In genomic region chr9:103501861-103502364, GRCm38 (mm10) we compare ENCODE assay signal across 9 mouse cellular contexts. TPM values are rescaled to one million over a fixed set of nuclear protein-coding genes. Genes with fewer than 3 reads are reported as not detected.
DNase-seq lines count a peak whose midpoint lies in the region; ATAC-seq lines count a peak whose summit lies in the region.
"Had no signal": no experiment of that assay in that cellular context is flagged by ENCODE, and none has a peak within 500 bp of the region (broad histone marks: within the 10 kb centered on the region; RNA-seq: fewer than 3 reads in every experiment).

No protein-coding gene starts in this region.

- peak; percentile 74 for DNase-seq in MN1 (ENCODE audit: low spot score)
- peak; percentile 65 to 70 for DNase-seq in cerebellum, postnatal 25 days
- peak; percentile 68 to 74 for DNase-seq in left cerebral cortex, postnatal 36 days (ENCODE audit: low spot score in 2 of 2)
- peak; percentile 87 for DNase-seq in right cerebral cortex, adult 18-20 months
- no peak for DNase-seq in lung, postnatal 10 days
- no peak for DNase-seq in liver, embryonic 11.5 days (ENCODE audit: low spot score)
- DNase-seq in T-cell, adult 2 months (ENCODE audit: low spot score): no peak

- H3K4me2 ChIP-seq in hindbrain, embryonic 12.5 days (replicated peaks): peak overlapping the region; percentile 19; the same call in 1 of the 2 replicates
- H3K4me2 ChIP-seq in liver, embryonic 11.5 days: no peak overlapping the region

- H3K4me1 ChIP-seq in hindbrain, embryonic 12.5 days: peaks cover 34% of the 10 kb centered on the region
- H3K4me1 ChIP-seq in liver, embryonic 11.5 days (replicated peaks; ENCODE audit: control insufficient read depth, insufficient read depth, low read length): 0 out of 2 replicates have a peak, but pooled peaks cover 8% of the 10 kb centered on the region

- intact Hi-C loops in left cerebral cortex, postnatal 36 days (cut with DNase I): loop anchor here (5.0 kb wide), 1 partner anchor 45 kb away; no protein-coding TSS in a partner anchor

- ATAC-seq in hindbrain, embryonic 12.5 days (ENCODE audit: low FRiP score): peak; percentile 58
- ATAC-seq in liver, embryonic 11.5 days (replicated peaks; ENCODE audit: low FRiP score): no peak

- H3K4me3 ChIP-seq in hindbrain, embryonic 12.5 days: no peak overlapping the region
- no peak overlapping the region for H3K4me3 ChIP-seq in liver, embryonic 11.5 days (ENCODE audit: low read depth, low read length)

- H3K27ac ChIP-seq in hindbrain, embryonic 12.5 days: peak overlapping the region; percentile 45; the same call in 1 of the 2 replicates
- H3K27ac ChIP-seq in liver, embryonic 11.5 days (ENCODE audit: low read depth, low read length): no peak overlapping the region

- H3K27me3 ChIP-seq in hindbrain, embryonic 12.5 days: peaks cover 31% of the 10 kb centered on the region
- H3K27me3 ChIP-seq in liver, embryonic 11.5 days (replicated peaks; ENCODE audit: control insufficient read depth, insufficient read depth, low read length): no peaks in the 10 kb centered on the region

- WGBS in hindbrain, embryonic 12.5 days: 11% methylated on average over 14 of the region's 14 CpGs
- 35% methylated on average over 14 of the region's 14 CpGs for WGBS in liver, embryonic 11.5 days

- peak overlapping the region; percentile 25 for H3K9ac ChIP-seq in hindbrain, embryonic 12.5 days
- no peak overlapping the region for H3K9ac ChIP-seq in liver, embryonic 11.5 days (ENCODE audit: low read depth, low read length)

- no peaks in the 10 kb centered on the region for H3K9me3 ChIP-seq in hindbrain, embryonic 12.5 days (replicated peaks)
- H3K9me3 ChIP-seq in liver, embryonic 11.5 days (ENCODE audit: control insufficient read depth, low read length): no peaks in the 10 kb centered on the region; the same call in 1 of the 2 replicates

- 0 out of 2 replicates have a peak, but pooled peaks cover 7% of the 10 kb centered on the region for H3K36me3 ChIP-seq in hindbrain, embryonic 12.5 days
- no peaks in the 10 kb centered on the region for H3K36me3 ChIP-seq in liver, embryonic 11.5 days (ENCODE audit: control insufficient read depth, insufficient read depth, low read length)
- H3K36me3 ChIP-seq: G1E had no signal

RNA-seq across cellular contexts. Expression of gene Bfsp2, which starts 21.7 kb away (rescaled TPM):
- polyA plus RNA-seq in hindbrain, embryonic 12.5 days (2016; fragmentation: Nextera tagmentation; extraction: Ambion mirVana): 2.1 and 2.2 TPM in 2 replicates
- total RNA-seq in left cerebral cortex, postnatal 36 days (2021): 1 to 10 TPM; 3.5 to 4.3 TPM
- 0.42 and 0.55 TPM in 2 replicates for polyA plus RNA-seq in liver, embryonic 11.5 days (2014; fragmentation: Nextera tagmentation; extraction: Ambion mirVana)
- total RNA-seq: G1E had no signal
- polyA plus RNA-seq: G1E had no signal

Comparison
In these comparisons a context has a peak if more than half of its experiments do, and no peak if none do; other contexts are left out.
1. DNase-seq: peak in MN1 (single experiment), cerebellum, postnatal 25 days (2 of 2), left cerebral cortex, postnatal 36 days (2 of 2) and right cerebral cortex, adult 18-20 months (single experiment); none in lung, postnatal 10 days (single experiment), liver, embryonic 11.5 days (single experiment) and T-cell, adult 2 months (single experiment).